Mouse (Mus musculus) erythroblast, embryonic 14.5 days (primary cell): ENCODE results near the gene Rrm2. TPM values are rescaled to one million over a fixed set of nuclear protein-coding genes. Genes with fewer than 3 reads are reported as not detected.
"Not testable (repeated sequence)": the region's sequence is repeated elsewhere in the genome, so short reads cannot be mapped to it uniquely, and the experiment has no call there.

ENCODE experiments used
- H3K27me3 ChIP-seq: 2 replicates; pipeline ENCODE4 v1.6.1; 2012; ENCODE audit warnings: inconsistent platforms; ENCODE audit not compliant: control insufficient read depth
- H3K36me3 ChIP-seq: 2 replicates; pipeline ENCODE4 v1.6.1; 2012; ENCODE audit warnings: mild to moderate bottlenecking, inconsistent platforms; ENCODE audit not compliant: control insufficient read depth
- H3K4me1 ChIP-seq: 2 replicates; pipeline ENCODE4 v1.6.1; 2012; ENCODE audit warnings: inconsistent platforms; ENCODE audit not compliant: control insufficient read depth
- H3K4me3 ChIP-seq: replicated peaks from 2 replicates; pipeline ENCODE3; 2012; ENCODE audit warnings: moderate library complexity, mild to moderate bottlenecking, inconsistent platforms
- H3K9me3 ChIP-seq: 2 replicates; pipeline ENCODE4 v1.6.1; 2012; ENCODE audit warnings: low read length, inconsistent platforms, mixed read lengths; ENCODE audit not compliant: control insufficient read depth
- GATA1 ChIP-seq: IDR thresholded peaks from 2 replicates; pipeline ENCODE4 v1.6.1; 2012; ENCODE audit warnings: low read length, inconsistent platforms, mixed read lengths
- TAL1 ChIP-seq: IDR thresholded peaks from 3 replicates; pipeline ENCODE4 v1.6.1; 2012; ENCODE audit warnings: low read length, inconsistent platforms, mixed read lengths
- polyA plus RNA-seq: library from polyadenylated mRNA; stranded (reverse); fragments of >175 nt; gene quantifications from 2 replicates; pipeline ENCODE4 v1.2.3, GENCODE M21; 2012

Gene Rrm2
- polyA plus RNA-seq, 1 experiment, result 84.2 TPM

DNA sequence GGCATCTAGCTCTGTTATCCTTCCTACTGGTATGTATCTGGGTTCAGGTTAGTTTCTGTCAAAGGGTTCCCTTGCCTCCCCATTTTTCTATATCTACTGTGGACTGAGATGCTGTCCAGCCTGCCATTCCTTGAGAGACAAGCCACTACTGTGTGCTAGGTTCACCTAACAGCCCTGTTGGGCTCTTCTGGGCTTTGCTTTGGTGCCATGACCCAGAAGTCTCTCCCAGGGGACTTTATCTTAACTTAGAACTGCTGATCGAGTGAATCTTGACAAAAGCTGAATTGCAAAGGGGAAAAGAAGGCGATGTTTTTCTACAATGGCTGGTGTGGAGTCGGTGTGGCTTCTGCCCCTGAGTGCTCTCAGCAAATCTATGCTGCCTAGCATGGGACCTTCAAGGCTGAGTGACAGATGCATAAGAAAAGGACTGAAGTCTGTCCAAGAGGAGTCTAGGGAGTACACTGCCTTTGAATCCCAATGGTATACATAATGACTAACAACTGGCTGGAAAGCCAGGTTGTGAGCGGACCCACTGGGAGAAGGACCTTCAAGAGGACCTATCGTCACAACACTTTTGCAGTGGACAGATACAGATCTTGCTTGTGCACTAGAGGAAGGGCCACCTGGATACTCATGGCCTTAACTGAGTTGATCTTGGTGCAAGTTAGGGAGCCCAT is 6.7 kb downstream of the Rrm2 start:
- H3K27me3 ChIP-seq, result no peaks in the 10 kb centered on the region
- H3K4me1 ChIP-seq, result peaks cover 44% of the 10 kb centered on the region
- H3K36me3 ChIP-seq, result peaks cover 76% of the 10 kb centered on the region
- H3K4me3 ChIP-seq, result no peak overlapping the region
- TF ChIP-seq TAL1, result no peak
- TF ChIP-seq GATA1, result no peak
- no peaks in the 10 kb centered on the region for H3K9me3 ChIP-seq

- Histone ChIP-seq H3K36me3 (peaks cover 69% of the 10 kb centered on the region), H3K4me1 (peaks cover 40% of the 10 kb centered on the region)
These were observed 7.3 kb downstream of the Rrm2 start for GRCm38 (mm10) chr12:24715268-24715896.

DNA sequence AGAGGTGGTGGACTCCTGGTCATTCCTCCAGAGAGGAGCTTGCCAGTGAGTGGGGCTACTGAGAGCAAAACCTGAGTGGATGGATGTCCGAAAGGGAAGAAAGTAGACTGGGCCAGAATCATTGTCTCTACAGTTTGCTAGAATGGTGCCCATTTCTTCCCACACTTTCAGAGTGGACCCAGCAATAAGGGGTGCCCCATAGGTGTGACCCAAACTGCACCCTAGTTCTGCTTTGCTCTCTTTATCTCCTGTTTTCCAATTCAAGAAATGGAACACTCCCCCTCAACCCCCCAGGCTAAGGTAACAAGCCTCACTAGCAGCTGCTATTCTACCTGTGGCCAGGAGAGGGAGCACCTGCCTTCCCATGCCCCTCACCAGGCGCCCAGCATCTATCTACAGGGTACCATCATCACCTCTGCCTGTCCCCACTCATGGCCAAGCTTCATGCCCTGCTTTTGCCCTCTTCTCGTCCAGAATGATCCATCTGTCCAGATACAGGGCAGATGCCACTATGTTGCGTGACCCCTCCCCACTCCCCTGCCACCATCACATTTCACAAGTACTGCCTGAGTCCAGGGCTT is 8.8 kb downstream of the Rrm2 start:
- Histone ChIP-seq H3K4me1 (peaks cover 27% of the 10 kb centered on the region), H3K4me3 (no peak overlapping the region), H3K27me3 (no peaks in the 10 kb centered on the region), H3K9me3 (no peaks in the 10 kb centered on the region), H3K36me3 (peaks cover 55% of the 10 kb centered on the region)
- TF ChIP-seq GATA1 (no peak), TAL1 (no peak)

More at GRCm38 (mm10) chr12:24715268-24715896, 7.3 kb downstream of the Rrm2 start:
- no peak for TF ChIP-seq GATA1
- no peak for TF ChIP-seq TAL1
- H3K9me3 ChIP-seq, result no peaks in the 10 kb centered on the region
- no peak overlapping the region for H3K4me3 ChIP-seq
- H3K27me3 ChIP-seq, result no peaks in the 10 kb centered on the region

DNA sequence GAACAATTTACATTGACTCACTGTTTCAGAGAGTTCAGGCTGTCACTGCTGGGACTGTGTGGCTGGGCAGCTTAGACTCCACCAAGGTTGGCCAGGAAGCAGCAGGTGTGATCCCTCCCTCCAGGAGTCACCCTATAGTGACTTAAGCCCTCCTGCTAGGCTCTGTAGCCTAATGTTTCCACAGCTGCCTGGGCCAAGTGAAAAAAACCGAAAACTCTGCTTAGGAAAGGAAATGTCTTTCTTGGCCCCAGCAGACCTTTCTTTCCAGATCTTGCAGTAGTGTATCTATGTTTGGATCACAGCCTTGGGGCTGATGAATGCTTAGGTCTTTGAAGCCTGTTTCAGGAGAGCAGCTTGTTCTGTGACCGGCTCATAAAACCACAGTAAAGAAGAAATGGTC is 15.4 kb downstream of the Rrm2 start:
- TF ChIP-seq TAL1 (no peak), GATA1 (no peak)
- H3K27me3 ChIP-seq, result no peaks in the 10 kb centered on the region
- peaks cover 5% of the 10 kb centered on the region; the same call in 1 of the 2 replicates for H3K4me1 ChIP-seq
- no peaks in the 10 kb centered on the region for H3K9me3 ChIP-seq
- no peaks in the 10 kb centered on the region for H3K36me3 ChIP-seq
- no peak overlapping the region for H3K4me3 ChIP-seq

DNA sequence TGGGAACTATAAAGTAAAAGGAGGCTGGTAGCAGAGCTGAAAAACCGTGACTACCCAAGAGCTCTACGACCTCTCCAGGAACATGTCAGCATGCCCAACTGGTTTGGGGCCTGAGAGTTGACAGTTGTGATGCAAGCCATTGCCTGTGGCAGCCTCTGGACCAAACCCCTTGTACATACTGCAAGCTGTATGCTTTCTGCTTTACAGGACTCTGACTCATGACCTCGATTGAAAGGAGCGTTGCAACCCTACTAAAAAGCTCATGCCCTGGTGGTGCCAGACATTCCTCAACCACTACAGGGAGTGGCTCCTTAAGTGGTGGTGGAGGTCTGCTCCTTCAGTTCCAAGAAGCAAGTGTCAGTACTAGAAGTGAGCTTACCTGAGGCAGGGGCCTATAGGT is 15.8 kb downstream of the Rrm2 start:
- Histone ChIP-seq H3K27me3 (no peaks in the 10 kb centered on the region), H3K9me3 (no peaks in the 10 kb centered on the region)

GRCm38 (mm10) chr12:24724369-24724768 is 16.3 kb downstream of the Rrm2 start:
- Histone ChIP-seq H3K4me1 (peaks cover 5% of the 10 kb centered on the region; the same call in 1 of the 2 replicates), H3K9me3 (no peaks in the 10 kb centered on the region), H3K36me3 (no peaks in the 10 kb centered on the region), H3K27me3 (no peaks in the 10 kb centered on the region), H3K4me3 (no peak overlapping the region)
- no peak for TF ChIP-seq GATA1
- no peak for TF ChIP-seq TAL1

More for the DNA sequence above, 15.8 kb downstream of the Rrm2 start:
- H3K36me3 ChIP-seq, result no peaks in the 10 kb centered on the region
- TF ChIP-seq GATA1 (no peak), TAL1 (no peak)
- H3K4me3 ChIP-seq, result no peak overlapping the region
- peaks cover 5% of the 10 kb centered on the region; the same call in 1 of the 2 replicates for H3K4me1 ChIP-seq

GRCm38 (mm10) chr12:24734828-24735394 is 26.9 kb downstream of the Rrm2 start:
- TF ChIP-seq TAL1 (no peak), GATA1 (no peak)
- Histone ChIP-seq H3K36me3 (no peaks in the 10 kb centered on the region), H3K4me3 (no peak overlapping the region), H3K9me3 (no peaks in the 10 kb centered on the region), H3K4me1 (peaks cover 2% of the 10 kb centered on the region; the same call in 1 of the 2 replicates), H3K27me3 (peaks cover 5% of the 10 kb centered on the region)

DNA sequence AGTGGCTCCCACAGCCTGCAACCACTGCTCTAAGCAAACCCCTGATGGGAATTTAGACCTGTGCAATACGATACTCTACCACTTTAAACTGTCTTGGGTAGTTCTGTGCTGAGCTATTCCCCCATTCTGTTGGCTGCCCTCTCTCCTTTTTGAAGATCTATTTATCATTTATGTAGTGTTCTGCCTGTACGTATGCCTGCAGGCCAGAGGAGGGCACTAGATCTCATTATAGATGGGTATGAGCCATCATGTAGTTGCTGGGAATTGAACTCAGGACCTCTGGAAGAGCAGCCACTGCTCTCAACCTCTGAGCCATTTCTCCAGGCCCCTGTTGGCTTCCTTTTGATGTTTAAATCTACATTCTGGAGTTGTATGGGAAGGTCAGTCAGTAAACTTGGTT is 28.9 kb downstream of the Rrm2 start:
- H3K36me3 ChIP-seq, result no peaks in the 10 kb centered on the region
- TF ChIP-seq TAL1 (no peak), GATA1 (no peak)

GRCm38 (mm10) chr12:24739963-24740362 is 31.9 kb downstream of the Rrm2 start:
- no peaks in the 10 kb centered on the region for H3K36me3 ChIP-seq
- no peaks in the 10 kb centered on the region for H3K9me3 ChIP-seq
- H3K4me1 ChIP-seq, result peaks cover 10% of the 10 kb centered on the region
- peaks cover 5% of the 10 kb centered on the region for H3K27me3 ChIP-seq
- TF ChIP-seq GATA1 (no peak), TAL1 (no peak)
- no peak overlapping the region for H3K4me3 ChIP-seq

More for the DNA sequence above, 28.9 kb downstream of the Rrm2 start:
- no peak overlapping the region for H3K4me3 ChIP-seq
- H3K9me3 ChIP-seq, result no peaks in the 10 kb centered on the region
- peaks cover 2% of the 10 kb centered on the region; the same call in 1 of the 2 replicates for H3K4me1 ChIP-seq
- H3K27me3 ChIP-seq, result peaks cover 5% of the 10 kb centered on the region

GRCm38 (mm10) chr12:24741535-24741934 is 33.5 kb downstream of the Rrm2 start:
- H3K4me3 ChIP-seq, H3K9me3 ChIP-seq, H3K27me3 ChIP-seq, H3K4me1 ChIP-seq, H3K36me3 ChIP-seq: not testable (repeated sequence)
